Mouse (Mus musculus) central nervous system, embryonic 11.5 days (tissue): ENCODE measurements around the gene Trim42. TPM values are rescaled to one million over a fixed set of nuclear protein-coding genes. Genes with fewer than 3 reads are reported as not detected.

Experiments
- polyA plus RNA-seq: library from polyadenylated mRNA; depleted of rRNA; stranded (reverse); fragments of >200 nt; gene quantifications from 2 replicates; pipeline ENCODE4 v1.2.3, GENCODE M21; 2012; rRNA removed

Gene Trim42
- not detected in 2 replicates for polyA plus RNA-seq

GRCm38 (mm10) chr9:97369591-97369990 is at the start of gene Trim42:
Gene Trim42 (minus strand): TSS chr9:97369958.

